Mouse (Mus musculus): ENCODE data around the gene Gm20815. TPM values are rescaled to one million over a fixed set of nuclear protein-coding genes. Genes with fewer than 3 reads are reported as not detected.

The Gm20815 gene
- polyA plus RNA-seq (2021; fragmentation: Nextera tagmentation) = not detected in 2 replicates
- long read RNA-seq, experiment 1 = 0 reads
- long read RNA-seq, experiment 2 = 0 reads

GRCm38 (mm10) chrY:8835069-8835468, at the start of gene Gm20815:
TSS of gene Gm20815 (minus strand) at chrY:8835169.

Data from layer of hippocampus, adult 6 months (tissue).